Mouse (Mus musculus) erythroblast, embryonic 14.5 days (primary cell): ENCODE results near the gene Asl. TPM values are rescaled to one million over a fixed set of nuclear protein-coding genes. Genes with fewer than 3 reads are reported as not detected.

ENCODE experiments used
- H3K27me3 ChIP-seq: 2 replicates; pipeline ENCODE4 v1.6.1; 2012; ENCODE audit warnings: inconsistent platforms; ENCODE audit not compliant: control insufficient read depth
- H3K36me3 ChIP-seq: 2 replicates; pipeline ENCODE4 v1.6.1; 2012; ENCODE audit warnings: mild to moderate bottlenecking, inconsistent platforms; ENCODE audit not compliant: control insufficient read depth
- H3K4me1 ChIP-seq: 2 replicates; pipeline ENCODE4 v1.6.1; 2012; ENCODE audit warnings: inconsistent platforms; ENCODE audit not compliant: control insufficient read depth
- H3K4me3 ChIP-seq: replicated peaks from 2 replicates; pipeline ENCODE3; 2012; ENCODE audit warnings: moderate library complexity, mild to moderate bottlenecking, inconsistent platforms
- H3K9me3 ChIP-seq: 2 replicates; pipeline ENCODE4 v1.6.1; 2012; ENCODE audit warnings: low read length, inconsistent platforms, mixed read lengths; ENCODE audit not compliant: control insufficient read depth
- GATA1 ChIP-seq: IDR thresholded peaks from 2 replicates; pipeline ENCODE4 v1.6.1; 2012; ENCODE audit warnings: low read length, inconsistent platforms, mixed read lengths
- TAL1 ChIP-seq: IDR thresholded peaks from 3 replicates; pipeline ENCODE4 v1.6.1; 2012; ENCODE audit warnings: low read length, inconsistent platforms, mixed read lengths
- polyA plus RNA-seq: library from polyadenylated mRNA; stranded (reverse); fragments of >175 nt; gene quantifications from 2 replicates; pipeline ENCODE4 v1.2.3, GENCODE M21; 2012

Asl gene
- polyA plus RNA-seq, result 1.0 and 2.1 TPM in 2 replicates

DNA sequence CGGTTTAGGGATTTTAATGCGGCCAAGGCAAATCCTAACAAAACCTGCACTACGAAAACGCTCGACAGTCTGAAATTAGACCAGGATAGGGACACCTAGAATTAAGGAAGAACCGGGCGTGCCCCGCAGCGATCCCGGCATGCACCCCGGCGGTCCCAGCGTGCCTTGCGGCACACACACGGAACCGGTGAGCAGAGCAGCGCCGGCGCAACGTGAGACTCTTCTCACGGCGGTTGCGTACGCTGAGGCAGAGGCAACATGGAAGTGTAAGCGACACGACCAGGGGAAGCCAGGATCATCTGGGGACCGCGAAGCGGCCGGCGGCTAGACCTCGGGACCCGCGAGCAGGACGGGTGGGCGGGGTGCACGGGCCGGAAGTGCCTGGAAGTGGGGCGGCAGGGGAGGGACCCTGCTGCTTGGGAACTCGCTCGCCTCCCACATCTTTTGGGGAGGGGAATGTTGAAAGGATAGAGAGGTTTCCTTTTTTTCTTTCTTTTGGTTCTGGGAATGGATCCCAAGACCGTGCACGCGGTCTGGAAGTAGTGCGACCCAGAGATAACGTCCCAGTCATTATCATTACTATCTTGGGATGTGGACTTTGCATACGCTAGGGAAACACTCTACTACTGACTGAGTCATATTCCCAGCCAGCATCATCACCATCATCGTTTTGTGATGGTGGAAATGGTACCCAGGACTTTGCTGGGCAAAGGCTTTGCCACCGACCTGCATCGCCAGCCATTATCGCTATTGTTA lies at the start of gene Asl, which contains the start of gene Crcp:
Gene Asl, minus strand, starts transcription at position 106 of the 756 bp plus-strand sequence.
Gene Crcp, plus strand, starts transcription at position 149 of the 756 bp plus-strand sequence.
- TF ChIP-seq TAL1, result no peak
- TF ChIP-seq GATA1, result peak; percentile 50; the same call in 1 of the 2 replicates
- H3K4me1 ChIP-seq, result peaks cover 55% of the 10 kb centered on the region
- peak within 1 kb of the TSS; percentile 73 for H3K4me3 ChIP-seq
- H3K27me3 ChIP-seq, result peaks cover 12% of the 10 kb centered on the region
- H3K9me3 ChIP-seq, result no peaks in the 10 kb centered on the region
- H3K36me3 ChIP-seq, result peaks cover 22% of the 10 kb centered on the region

DNA sequence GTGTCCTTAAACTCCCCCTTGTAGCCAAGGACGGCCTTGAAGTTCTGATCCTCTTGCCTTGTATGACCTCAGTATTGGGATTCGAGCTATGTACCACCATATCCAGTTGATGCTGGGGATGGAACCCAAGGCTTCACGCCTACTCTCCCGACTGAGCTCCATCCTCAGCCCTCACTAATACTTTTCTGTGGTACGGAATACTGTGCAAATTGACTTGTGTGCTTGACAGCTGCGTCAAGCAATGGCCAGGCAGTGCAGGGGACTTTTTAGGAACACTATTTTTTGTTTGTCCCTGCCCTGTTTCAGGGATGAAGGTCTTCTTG lies 49.7 kb upstream of the Asl start:
- Histone ChIP-seq H3K4me3 (peak overlapping the region; percentile 76), H3K4me1 (peaks cover 30% of the 10 kb centered on the region), H3K9me3 (peaks cover 6% of the 10 kb centered on the region), H3K27me3 (peaks cover 22% of the 10 kb centered on the region), H3K36me3 (peaks cover 22% of the 10 kb centered on the region)
- no peak for TF ChIP-seq TAL1
- no peak for TF ChIP-seq GATA1

DNA sequence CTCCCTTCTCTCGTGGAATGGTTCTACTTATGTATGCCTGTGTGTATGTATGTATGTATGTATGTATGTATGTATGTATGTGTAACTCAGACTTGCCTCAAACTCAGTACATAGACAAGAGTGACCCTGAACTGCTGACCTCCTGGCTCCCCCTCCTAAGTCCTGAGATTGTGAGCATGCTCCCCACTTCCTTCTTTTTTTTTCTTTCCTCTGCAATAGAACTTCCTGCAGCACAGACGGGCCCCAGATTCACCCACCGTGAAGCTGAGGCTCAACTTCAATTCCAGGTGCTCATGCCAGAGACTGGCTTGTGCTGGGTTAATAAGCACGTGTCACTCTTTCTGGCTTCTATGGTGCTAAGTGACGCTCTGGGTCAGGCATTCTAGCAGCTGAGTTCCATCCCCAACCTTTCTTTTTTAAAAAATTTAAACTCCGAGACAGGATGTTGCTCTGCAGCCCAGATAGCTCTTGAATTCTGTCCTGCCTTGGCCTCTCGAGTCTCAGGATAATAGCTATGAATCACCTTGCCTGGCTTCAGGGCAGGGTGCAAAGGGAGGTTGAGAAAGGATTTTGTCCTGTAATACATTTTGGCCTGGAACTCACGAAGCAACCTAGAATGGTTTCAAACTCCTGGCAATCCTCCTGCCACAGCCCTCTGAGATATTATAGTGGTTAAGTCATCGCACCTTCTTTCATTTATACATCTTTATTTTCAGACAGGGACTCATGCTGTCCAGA lies 49.2 kb upstream of the Asl start:
- H3K4me3 ChIP-seq, result no peak overlapping the region
- no peak for TF ChIP-seq TAL1
- no peak for TF ChIP-seq GATA1
- peaks cover 19% of the 10 kb centered on the region for H3K36me3 ChIP-seq
- H3K9me3 ChIP-seq, result peaks cover 6% of the 10 kb centered on the region
- H3K4me1 ChIP-seq, result peaks cover 30% of the 10 kb centered on the region
- peaks cover 22% of the 10 kb centered on the region for H3K27me3 ChIP-seq

DNA sequence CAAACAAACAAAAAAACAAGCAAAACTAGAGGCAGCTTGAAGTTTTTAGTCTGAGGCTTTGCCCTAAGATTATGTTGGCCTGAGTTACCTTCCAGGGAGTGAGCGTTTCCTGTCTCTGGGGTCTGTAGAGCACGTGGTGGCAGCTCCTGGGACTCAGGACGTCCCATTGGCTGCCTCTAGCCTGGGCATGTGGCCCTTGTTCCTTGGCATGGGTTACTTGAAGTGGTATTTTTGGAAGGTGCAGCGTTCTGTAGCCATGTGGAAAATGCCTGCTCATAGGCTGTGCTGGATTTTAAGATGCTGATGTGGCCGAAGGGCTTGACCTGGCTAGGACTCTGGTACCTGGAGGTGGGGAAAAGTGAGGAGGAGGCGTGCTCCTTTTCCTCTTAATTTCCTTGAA lies 47.3 kb upstream of the Asl start:
- Histone ChIP-seq H3K4me1 (peaks cover 27% of the 10 kb centered on the region), H3K36me3 (peaks cover 7% of the 10 kb centered on the region), H3K9me3 (peaks cover 2% of the 10 kb centered on the region), H3K27me3 (peaks cover 22% of the 10 kb centered on the region), H3K4me3 (no peak overlapping the region)
- no peak for TF ChIP-seq TAL1
- TF ChIP-seq GATA1, result no peak

- peaks cover 24% of the 10 kb centered on the region for H3K27me3 ChIP-seq
- H3K4me1 ChIP-seq, result peaks cover 15% of the 10 kb centered on the region
- no peak overlapping the region for H3K4me3 ChIP-seq
- no peaks in the 10 kb centered on the region for H3K36me3 ChIP-seq
- no peak for TF ChIP-seq GATA1
- no peak for TF ChIP-seq TAL1
- H3K9me3 ChIP-seq, result no peaks in the 10 kb centered on the region
Measured at GRCm38 (mm10) chr5:130074491-130074890, 45.4 kb upstream of the Asl start.

DNA sequence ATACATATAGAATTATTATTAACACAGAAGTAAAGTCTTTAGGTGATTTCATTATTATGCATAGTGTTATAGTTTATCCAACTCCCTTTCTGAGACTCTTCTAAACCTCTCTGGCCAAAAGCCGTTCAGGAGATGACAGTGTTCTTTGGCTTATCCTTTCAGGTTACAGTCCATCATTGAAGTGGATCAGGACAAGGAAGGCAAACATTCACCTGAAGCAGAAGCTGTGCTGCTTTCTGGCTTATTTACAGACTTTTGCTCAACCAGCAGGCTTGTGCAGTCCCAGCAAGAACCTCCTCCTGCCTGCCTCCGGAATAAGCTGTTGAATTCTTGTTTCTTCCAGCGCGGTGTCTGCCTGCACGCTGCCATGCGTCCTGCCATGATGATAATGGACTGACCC lies 44.0 kb upstream of the Asl start, which contains the start of gene Tpst1:
Gene Tpst1, plus strand, starts transcription at position 301 of the 400 bp plus-strand sequence.
- no peaks in the 10 kb centered on the region for H3K9me3 ChIP-seq
- TF ChIP-seq GATA1 (no peak), TAL1 (no peak)

DNA sequence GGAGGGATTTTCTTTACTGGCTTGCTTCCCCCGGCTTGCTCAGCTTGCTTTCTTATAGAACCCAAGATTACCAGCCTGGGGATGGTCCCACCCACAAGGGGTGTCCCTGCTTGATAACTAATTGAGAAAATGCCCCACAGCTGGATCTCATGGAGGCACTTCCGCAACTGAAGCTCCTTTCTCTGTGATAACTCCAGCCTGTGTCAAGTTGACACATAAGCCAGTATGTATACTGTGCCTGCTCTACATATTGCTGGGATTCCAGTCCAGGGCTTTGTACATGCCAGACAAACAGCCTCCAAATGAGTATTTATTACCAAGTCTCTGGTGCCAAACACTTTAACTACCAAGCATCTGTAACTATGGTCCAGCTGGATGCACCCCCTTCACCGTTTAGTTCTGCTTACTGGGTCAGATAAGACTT lies 38.8 kb upstream of the Asl start:
- Histone ChIP-seq H3K27me3 (0 out of 2 replicates have a peak, but pooled peaks cover 2% of the 10 kb centered on the region), H3K4me1 (peaks cover 21% of the 10 kb centered on the region), H3K4me3 (no peak overlapping the region), H3K9me3 (peaks cover 3% of the 10 kb centered on the region), H3K36me3 (peaks cover under 1% of the 10 kb centered on the region)
- TF ChIP-seq TAL1 (no peak), GATA1 (no peak)

More for the DNA sequence above, 44.0 kb upstream of the Asl start, which contains the start of gene Tpst1:
- Histone ChIP-seq H3K27me3 (peaks cover 17% of the 10 kb centered on the region), H3K4me1 (peaks cover 11% of the 10 kb centered on the region), H3K4me3 (no peak within 1 kb of the TSS), H3K36me3 (no peaks in the 10 kb centered on the region)

DNA sequence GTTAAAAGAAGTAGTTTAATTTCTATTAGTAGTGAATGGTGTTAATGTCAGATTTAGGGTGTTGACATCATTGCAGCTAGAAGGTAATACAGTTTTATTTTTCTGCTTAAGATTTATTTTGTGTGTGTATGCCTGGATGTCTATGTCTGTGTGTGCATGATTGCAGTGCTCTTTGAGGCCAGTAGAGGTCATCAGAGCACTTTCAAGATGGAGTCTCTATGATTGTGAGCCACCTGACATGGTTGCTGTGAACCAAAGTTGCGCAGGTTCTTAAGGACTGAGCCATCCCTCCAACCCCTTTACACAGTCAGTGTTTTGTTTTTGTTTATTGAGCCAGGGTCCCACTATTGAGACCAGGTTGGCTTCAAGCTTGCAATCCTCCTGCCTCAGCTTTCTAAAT lies 36.5 kb upstream of the Asl start:
- Histone ChIP-seq H3K4me3 (no peak overlapping the region), H3K4me1 (peaks cover 21% of the 10 kb centered on the region), H3K9me3 (peaks cover 3% of the 10 kb centered on the region), H3K36me3 (peaks cover 19% of the 10 kb centered on the region), H3K27me3 (no peaks in the 10 kb centered on the region)
- TF ChIP-seq GATA1 (no peak), TAL1 (no peak)

DNA sequence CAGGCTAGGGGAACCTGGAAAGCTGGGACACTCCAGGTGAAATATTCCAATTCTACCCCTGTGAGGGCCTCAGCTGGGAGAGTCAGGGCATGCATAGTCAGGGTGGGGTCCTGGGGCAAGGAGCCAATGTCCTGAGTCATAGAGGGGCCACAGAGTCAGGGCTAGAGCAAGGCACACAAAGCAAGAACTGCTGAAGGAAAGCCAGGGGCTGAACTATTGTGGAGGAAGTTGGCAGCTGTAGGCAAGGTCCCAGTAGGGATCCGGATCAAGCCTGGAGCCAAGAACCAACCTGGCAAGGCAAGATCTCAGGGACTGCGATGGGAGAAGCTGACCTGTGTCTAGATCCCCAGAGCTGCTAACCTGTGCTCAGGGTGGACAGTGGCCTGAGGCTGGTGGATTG lies 34.7 kb upstream of the Asl start:
- H3K4me3 ChIP-seq, result no peak overlapping the region
- H3K4me1 ChIP-seq, result peaks cover 16% of the 10 kb centered on the region
- TF ChIP-seq TAL1, result no peak
- TF ChIP-seq GATA1, result no peak
- peaks cover 3% of the 10 kb centered on the region for H3K9me3 ChIP-seq
- H3K36me3 ChIP-seq, result peaks cover 37% of the 10 kb centered on the region
- no peaks in the 10 kb centered on the region for H3K27me3 ChIP-seq
